Mouse (Mus musculus) neural tube, embryonic 12.5 days (tissue): ENCODE results near the gene Tnfsf13. TPM values are rescaled to one million over a fixed set of nuclear protein-coding genes. Genes with fewer than 3 reads are reported as not detected.
"Not testable (repeated sequence)": the region's sequence is repeated elsewhere in the genome, so short reads cannot be mapped to it uniquely, and the experiment has no call there.

Experiments
- ATAC-seq: fragments of 200-750 bp; cut with Nextera tagmentation; 2 replicates; pipeline ENCODE4 v1.8.0; 2017; ENCODE audit warnings: low read depth, mild to moderate bottlenecking, moderate TSS enrichment, moderate library complexity; ENCODE audit not compliant: low FRiP score
- H3K27ac ChIP-seq: fragments of 300-500 bp; sonication (generic); 2 replicates; pipeline ENCODE4 v1.5.1; 2016
- H3K27me3 ChIP-seq: fragments of 300-500 bp; sonication (generic); replicated peaks from 2 replicates; pipeline ENCODE4 v1.6.1; 2016; ENCODE audit warnings: mild to moderate bottlenecking
- H3K36me3 ChIP-seq: fragments of 300-500 bp; sonication (generic); 2 replicates; pipeline ENCODE4 v1.6.1; 2016; ENCODE audit warnings: mild to moderate bottlenecking
- H3K4me1 ChIP-seq: fragments of 300-500 bp; sonication (generic); 2 replicates; pipeline ENCODE4 v1.6.1; 2016
- H3K4me2 ChIP-seq: fragments of 300-500 bp; sonication (generic); replicated peaks from 2 replicates; pipeline ENCODE4 v1.6.1; 2016; ENCODE audit warnings: mild to moderate bottlenecking
- H3K4me3 ChIP-seq: fragments of 300-500 bp; sonication (generic); 2 replicates; pipeline ENCODE4 v1.5.1; 2016
- H3K9ac ChIP-seq: fragments of 300-500 bp; sonication (generic); 2 replicates; pipeline ENCODE4 v1.6.1; 2016; ENCODE audit warnings: mild to moderate bottlenecking
- H3K9me3 ChIP-seq: fragments of 300-500 bp; sonication (generic); 2 replicates; pipeline ENCODE4 v1.6.1; 2016; ENCODE audit warnings: mild to moderate bottlenecking
- WGBS: fragments of 180-500 bp; shearing (Covaris S2); methylation state at CpG from one replicate; pipeline ENCODE4 v1.1.7; 2016; 5-methylcytosine and 5-hydroxymethylcytosine counted together
- polyA plus RNA-seq: library from polyadenylated mRNA; unstranded; fragments of >200 nt; fragmentation: Nextera tagmentation; extraction: Ambion mirVana; gene quantifications from 2 replicates; pipeline ENCODE4 v1.2.1, GENCODE M21; 2016

Gene Tnfsf13
- polyA plus RNA-seq, 1 experiment from 2014 or later = 0.20 TPM

GRCm38 (mm10) chr11:69702886-69703285 is 17.3 kb upstream of the Tnfsf13 start:
- H3K27ac ChIP-seq, H3K4me3 ChIP-seq, H3K9me3 ChIP-seq, ATAC-seq, H3K4me1 ChIP-seq, H3K36me3 ChIP-seq, H3K9ac ChIP-seq, H3K27me3 ChIP-seq, H3K4me2 ChIP-seq: not testable (repeated sequence)
- 93% methylated on average over 10 of the region's 10 CpGs for WGBS

GRCm38 (mm10) chr11:69699595-69699994 is 14.0 kb upstream of the Tnfsf13 start:
- Histone ChIP-seq H3K27ac (no peak overlapping the region), H3K4me3 (no peak overlapping the region), H3K9me3 (no peaks in the 10 kb centered on the region), H3K9ac (no peak overlapping the region), H3K4me1 (peaks cover 13% of the 10 kb centered on the region), H3K27me3 (0 out of 2 replicates have a peak, but pooled peaks cover 2% of the 10 kb centered on the region), H3K36me3 (no peaks in the 10 kb centered on the region), H3K4me2 (no peak overlapping the region)
- no peak for ATAC-seq
- WGBS = 76% methylated on average over 1 of the region's 1 CpGs

GRCm38 (mm10) chr11:69698574-69698973 is 13.0 kb upstream of the Tnfsf13 start:
- Histone ChIP-seq H3K27ac (no peak overlapping the region), H3K9ac (no peak overlapping the region), H3K9me3 (no peaks in the 10 kb centered on the region), H3K4me2 (no peak overlapping the region), H3K36me3 (no peaks in the 10 kb centered on the region), H3K4me3 (no peak overlapping the region), H3K27me3 (0 out of 2 replicates have a peak, but pooled peaks cover 2% of the 10 kb centered on the region), H3K4me1 (peaks cover 13% of the 10 kb centered on the region)
- ATAC-seq = no peak
- 70% methylated on average over 5 of the region's 5 CpGs for WGBS

- no peaks in the 10 kb centered on the region for H3K9me3 ChIP-seq
- no peak for ATAC-seq
- peaks cover 13% of the 10 kb centered on the region for H3K4me1 ChIP-seq
- H3K4me2 ChIP-seq = no peak overlapping the region
- no peak overlapping the region for H3K4me3 ChIP-seq
- no peak overlapping the region for H3K9ac ChIP-seq
- 0 out of 2 replicates have a peak, but pooled peaks cover 2% of the 10 kb centered on the region for H3K27me3 ChIP-seq
- no peak overlapping the region for H3K27ac ChIP-seq
- no peaks in the 10 kb centered on the region for H3K36me3 ChIP-seq
- 91% methylated on average over 3 of the region's 3 CpGs for WGBS
These were observed 11.8 kb upstream of the Tnfsf13 start for GRCm38 (mm10) chr11:69697396-69697795.

GRCm38 (mm10) chr11:69695361-69696181 is 10.0 kb upstream of the Tnfsf13 start, which contains the start of the genes Tnfsf12 and Tnfsfm13:
Gene Tnfsf12, minus strand, starts transcription at chr11:69695849.
Gene Tnfsfm13, minus strand, starts transcription at chr11:69696098.
- Histone ChIP-seq H3K4me2 (peak within 1 kb of the TSS; percentile 92), H3K4me3 (peak within 1 kb of the TSS; percentile 44), H3K27me3 (0 out of 2 replicates have a peak, but pooled peaks cover 2% of the 10 kb centered on the region), H3K4me1 (peaks cover 13% of the 10 kb centered on the region), H3K36me3 (no peaks in the 10 kb centered on the region), H3K27ac (no peak within 1 kb of the TSS), H3K9me3 (no peaks in the 10 kb centered on the region), H3K9ac (peak within 1 kb of the TSS; percentile 83)
- peak; percentile 29; the same call in 1 of the 2 replicates for ATAC-seq
- 2% methylated on average over 36 of the region's 41 CpGs for WGBS

GRCm38 (mm10) chr11:69695046-69695360 is 9.4 kb upstream of the Tnfsf13 start:
- Histone ChIP-seq H3K27me3 (0 out of 2 replicates have a peak, but pooled peaks cover 2% of the 10 kb centered on the region), H3K36me3 (no peaks in the 10 kb centered on the region), H3K9ac (peak overlapping the region; percentile 83; the same call in 1 of the 2 replicates), H3K27ac (no peak overlapping the region), H3K9me3 (no peaks in the 10 kb centered on the region), H3K4me3 (peak overlapping the region; percentile 44), H3K4me1 (peaks cover 13% of the 10 kb centered on the region), H3K4me2 (peak overlapping the region; percentile 92)
- WGBS = 35% methylated on average over 6 of the region's 6 CpGs
- ATAC-seq = no peak

GRCm38 (mm10) chr11:69693421-69693965 is 7.9 kb upstream of the Tnfsf13 start:
- peaks cover 13% of the 10 kb centered on the region for H3K4me1 ChIP-seq
- no peak for ATAC-seq
- WGBS = 75% methylated on average over 11 of the region's 11 CpGs
- H3K27me3 ChIP-seq = 0 out of 2 replicates have a peak, but pooled peaks cover 2% of the 10 kb centered on the region
- H3K9ac ChIP-seq = no peak overlapping the region
- H3K27ac ChIP-seq = no peak overlapping the region
- no peaks in the 10 kb centered on the region for H3K36me3 ChIP-seq
- H3K4me2 ChIP-seq = no peak overlapping the region
- H3K9me3 ChIP-seq = no peaks in the 10 kb centered on the region
- H3K4me3 ChIP-seq = no peak overlapping the region

- H3K27me3 ChIP-seq = 0 out of 2 replicates have a peak, but pooled peaks cover 2% of the 10 kb centered on the region
- 94% methylated on average over 6 of the region's 6 CpGs for WGBS
- no peaks in the 10 kb centered on the region for H3K9me3 ChIP-seq
- H3K9ac ChIP-seq = no peak overlapping the region
- ATAC-seq = no peak
- H3K36me3 ChIP-seq = no peaks in the 10 kb centered on the region
- H3K27ac ChIP-seq = no peak overlapping the region
- H3K4me1 ChIP-seq = peaks cover 13% of the 10 kb centered on the region
- H3K4me3 ChIP-seq = no peak overlapping the region
- no peak overlapping the region for H3K4me2 ChIP-seq
These were observed 7.3 kb upstream of the Tnfsf13 start for GRCm38 (mm10) chr11:69692863-69693262.

- WGBS = 80% methylated on average over 9 of the region's 9 CpGs
- Histone ChIP-seq H3K27me3 (0 out of 2 replicates have a peak, but pooled peaks cover 2% of the 10 kb centered on the region), H3K4me3 (no peak overlapping the region)
These were observed 6.7 kb upstream of the Tnfsf13 start for GRCm38 (mm10) chr11:69692196-69692811.

GRCm38 (mm10) chr11:69689891-69690290 is 4.3 kb upstream of the Tnfsf13 start:
- Histone ChIP-seq H3K27me3 (0 out of 2 replicates have a peak, but pooled peaks cover 2% of the 10 kb centered on the region), H3K4me2 (no peak overlapping the region), H3K27ac (no peak overlapping the region), H3K36me3 (no peaks in the 10 kb centered on the region), H3K4me1 (0 out of 2 replicates have a peak, but pooled peaks cover 1% of the 10 kb centered on the region), H3K4me3 (no peak overlapping the region), H3K9me3 (no peaks in the 10 kb centered on the region), H3K9ac (no peak overlapping the region)
- 87% methylated on average over 1 of the region's 1 CpGs for WGBS
- no peak for ATAC-seq

More at GRCm38 (mm10) chr11:69692196-69692811, 6.7 kb upstream of the Tnfsf13 start:
- Histone ChIP-seq H3K4me2 (no peak overlapping the region), H3K4me1 (peaks cover 13% of the 10 kb centered on the region), H3K9ac (no peak overlapping the region), H3K27ac (no peak overlapping the region), H3K36me3 (no peaks in the 10 kb centered on the region), H3K9me3 (no peaks in the 10 kb centered on the region)
- ATAC-seq = no peak

- Histone ChIP-seq H3K9me3 (no peaks in the 10 kb centered on the region), H3K36me3 (no peaks in the 10 kb centered on the region), H3K9ac (no peak overlapping the region), H3K4me3 (no peak overlapping the region), H3K4me2 (no peak overlapping the region), H3K4me1 (peaks cover 5% of the 10 kb centered on the region), H3K27me3 (no peaks in the 10 kb centered on the region), H3K27ac (no peak overlapping the region)
- no peak for ATAC-seq
- WGBS = 65% methylated on average over 5 of the region's 5 CpGs
These were observed 1.5 kb upstream of the Tnfsf13 start for GRCm38 (mm10) chr11:69687061-69687460.

GRCm38 (mm10) chr11:69686377-69686776 is 793 bp upstream of the Tnfsf13 start:
- Histone ChIP-seq H3K36me3 (no peaks in the 10 kb centered on the region), H3K27me3 (no peaks in the 10 kb centered on the region), H3K27ac (no peak overlapping the region), H3K4me3 (no peak overlapping the region), H3K4me2 (no peak overlapping the region), H3K9me3 (no peaks in the 10 kb centered on the region), H3K9ac (no peak overlapping the region), H3K4me1 (peaks cover 5% of the 10 kb centered on the region)
- no peak for ATAC-seq
- WGBS = 28% methylated on average over 4 of the region's 4 CpGs
